Mouse (Mus musculus) limb, embryonic 13.5 days (tissue): ENCODE measurements around the gene Miox. TPM values are rescaled to one million over a fixed set of nuclear protein-coding genes. Genes with fewer than 3 reads are reported as not detected.

Source experiments
- microRNA-seq: library from miRNA; unstranded; fragments of <30 nt; microRNA quantifications from one replicate; pipeline ENCODE4, GENCODE M21; 2016
- polyA plus RNA-seq: library from polyadenylated mRNA; unstranded; fragments of >200 nt; fragmentation: Nextera tagmentation; extraction: Ambion mirVana; gene quantifications from 2 replicates; pipeline ENCODE4 v1.2.1, GENCODE M21; 2015

Miox gene
- polyA plus RNA-seq, 1 experiment from 2014 or later, result not detected

Small RNA genes lying within 50 kb of the gene (microRNA-seq; reads per million reads assigned to microRNA genes)
- gene Mir6959, result not detected

Other genes with a start within 250 kb of the Miox start
- 18.6 and 19.0 TPM in 2 replicates for gene Selenoo, start 245.3 kb upstream of the Miox start, polyA plus RNA-seq
- 17.5 and 18.1 TPM in 2 replicates for gene Tubgcp6, start 211.3 kb upstream of the Miox start, polyA plus RNA-seq
- gene Hdac10, start 205.7 kb upstream of the Miox start, polyA plus RNA-seq, result 17.4 and 18.7 TPM in 2 replicates
- gene Mapk12, start 193.7 kb upstream of the Miox start, polyA plus RNA-seq, result 6.4 and 6.5 TPM in 2 replicates
- gene Mapk11, start 184.8 kb upstream of the Miox start, polyA plus RNA-seq, result 8.4 and 10.4 TPM in 2 replicates
- gene Plxnb2, start 153.6 kb upstream of the Miox start, polyA plus RNA-seq, result 130 and 144 TPM in 2 replicates
- 22.8 and 25.8 TPM in 2 replicates for gene Dennd6b, start 137.9 kb upstream of the Miox start, polyA plus RNA-seq
- 31.8 and 36.3 TPM in 2 replicates for gene Ppp6r2, start 122.8 kb upstream of the Miox start, polyA plus RNA-seq
- gene Sbf1, start 19.1 kb upstream of the Miox start, polyA plus RNA-seq, result 62.8 and 66.3 TPM in 2 replicates
- gene Adm2, start 11.7 kb upstream of the Miox start, polyA plus RNA-seq, result 0.54 and 0.83 TPM in 2 replicates
- gene Lmf2, start 21.3 kb downstream of the Miox start, polyA plus RNA-seq, result 57.6 and 65.1 TPM in 2 replicates
- 146 and 162 TPM in 2 replicates for gene Ncaph2, start 21.3 kb downstream of the Miox start, polyA plus RNA-seq
- gene Sco2, start 39.4 kb downstream of the Miox start, polyA plus RNA-seq, result 5.4 and 5.8 TPM in 2 replicates
- 1.3 TPM in 2 replicates for gene Tymp, start 42.6 kb downstream of the Miox start, polyA plus RNA-seq
- 0.23 and 0.29 TPM in 2 replicates for gene Odf3b, start 44.9 kb downstream of the Miox start, polyA plus RNA-seq
- gene Klhdc7b, start 50.5 kb downstream of the Miox start, polyA plus RNA-seq, result 0.05 TPM in 1 of 2 replicates, not detected in the other
- gene Syce3, start 76.1 kb downstream of the Miox start, polyA plus RNA-seq, result not detected in 2 replicates
- 0.52 and 0.57 TPM in 2 replicates for gene Cpt1b, start 91.5 kb downstream of the Miox start, polyA plus RNA-seq
- gene C730034F03Rik, start 95.2 kb downstream of the Miox start, polyA plus RNA-seq, result 3.5 and 3.7 TPM in 2 replicates
- gene Gm44502, start 95.3 kb downstream of the Miox start, polyA plus RNA-seq, result not detected in 2 replicates
- 55.7 and 63.6 TPM in 2 replicates for gene Chkb, start 95.5 kb downstream of the Miox start, polyA plus RNA-seq
- 2.2 and 2.4 TPM in 2 replicates for gene Mapk8ip2, start 119.5 kb downstream of the Miox start, polyA plus RNA-seq
- 23.0 TPM in 2 replicates for gene Arsa, start 143.0 kb downstream of the Miox start, polyA plus RNA-seq
- gene Shank3, start 165.2 kb downstream of the Miox start, polyA plus RNA-seq, result 2.6 and 2.7 TPM in 2 replicates
- gene Acr, start 233.9 kb downstream of the Miox start, polyA plus RNA-seq, result 0.17 TPM in 1 of 2 replicates, not detected in the other